ENCODE assay signal across 21 mouse cellular contexts in the genomic region with DNA sequence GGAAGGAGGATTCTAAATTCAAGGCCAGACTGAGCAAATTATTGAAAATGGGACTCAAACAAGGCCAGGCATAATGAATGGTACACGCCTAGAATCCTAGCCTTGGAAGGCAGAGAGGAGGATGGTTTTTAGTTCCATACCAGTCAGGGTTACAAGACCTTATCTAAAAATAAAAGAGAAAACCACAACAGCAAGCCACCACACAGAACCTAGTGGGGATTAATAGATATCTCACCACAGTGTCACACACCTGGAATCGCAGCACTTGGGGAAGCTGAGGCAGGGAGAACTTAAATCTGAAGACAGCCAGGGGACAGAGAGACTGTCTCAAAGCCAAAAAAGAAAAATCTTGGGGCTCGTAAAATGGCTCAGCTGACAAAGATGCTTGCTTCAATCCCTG. TPM values are rescaled to one million over a fixed set of nuclear protein-coding genes. Genes with fewer than 3 reads are reported as not detected.
DNase-seq lines count a peak whose midpoint lies in the region; ATAC-seq lines count a peak whose summit lies in the region.
"Had no signal": no experiment of that assay in that cellular context is flagged by ENCODE, and none has a peak within 500 bp of the region (broad histone marks: within the 10 kb centered on the region; RNA-seq: fewer than 3 reads in every experiment).

No protein-coding gene starts in this region.

- H3K4me2 ChIP-seq in forebrain, embryonic 13.5 days: 0 out of 2 replicates have a peak overlapping the region, but pooled peaks have one; percentile 78
- H3K4me2 ChIP-seq in forebrain, embryonic 12.5 days: no peak overlapping the region
- peak overlapping the region; percentile 88; the same call in 1 of the 2 replicates for H3K4me2 ChIP-seq in liver, embryonic 11.5 days
- H3K4me2 ChIP-seq in liver, embryonic 13.5 days: no peak overlapping the region; the same call in 1 of the 2 replicates

- H3K36me3 ChIP-seq in forebrain, embryonic 13.5 days (ENCODE audit: poor library complexity, severe bottlenecking): peaks cover 31% of the 10 kb centered on the region
- H3K36me3 ChIP-seq in forebrain, embryonic 12.5 days (replicated peaks): peaks cover 30% of the 10 kb centered on the region
- H3K36me3 ChIP-seq in liver, embryonic 11.5 days (ENCODE audit: control insufficient read depth, insufficient read depth, low read length): peaks cover 13% of the 10 kb centered on the region
- H3K36me3 ChIP-seq in liver, embryonic 13.5 days: peaks cover 23% of the 10 kb centered on the region

- ATAC-seq in forebrain, embryonic 13.5 days: no peak
- no peak for ATAC-seq in forebrain, embryonic 12.5 days (ENCODE audit: low FRiP score)
- no peak for ATAC-seq in liver, embryonic 11.5 days (replicated peaks; ENCODE audit: low FRiP score)
- no peak for ATAC-seq in liver, embryonic 13.5 days (ENCODE audit: low read depth)
- ATAC-seq: activated CD4-positive, CD25-positive, alpha-beta regulatory T cell, adult 4 months; intestine, postnatal 0 days; Patski had no signal

- H3K4me3 ChIP-seq in forebrain, embryonic 13.5 days: no peak overlapping the region
- no peak overlapping the region for H3K4me3 ChIP-seq in forebrain, embryonic 12.5 days (replicated peaks)
- H3K4me3 ChIP-seq in liver, embryonic 11.5 days (ENCODE audit: low read depth, low read length): no peak overlapping the region
- H3K4me3 ChIP-seq in liver, embryonic 13.5 days (replicated peaks): no peak overlapping the region

- H3K9ac ChIP-seq in forebrain, embryonic 13.5 days: 0 out of 2 replicates have a peak overlapping the region, but pooled peaks have one; percentile 19
- H3K9ac ChIP-seq in forebrain, embryonic 12.5 days: no peak overlapping the region
- no peak overlapping the region for H3K9ac ChIP-seq in liver, embryonic 11.5 days (ENCODE audit: low read depth, low read length)
- 0 out of 2 replicates have a peak overlapping the region, but pooled peaks have one; percentile 90 for H3K9ac ChIP-seq in liver, embryonic 13.5 days
- H3K9ac ChIP-seq: embryonic facial prominence, embryonic 15.5 days had no signal

- H3K27me3 ChIP-seq in forebrain, embryonic 13.5 days: no peaks in the 10 kb centered on the region
- H3K27me3 ChIP-seq in forebrain, embryonic 12.5 days: no peaks in the 10 kb centered on the region
- no peaks in the 10 kb centered on the region for H3K27me3 ChIP-seq in liver, embryonic 11.5 days (replicated peaks; ENCODE audit: control insufficient read depth, insufficient read depth, low read length)
- H3K27me3 ChIP-seq in liver, embryonic 13.5 days: no peaks in the 10 kb centered on the region
- H3K27me3 ChIP-seq: embryonic facial prominence, embryonic 15.5 days; Patski had no signal

- no peak for DNase-seq in liver, embryonic 11.5 days (ENCODE audit: low spot score)
- DNase-seq in liver (no peak), 416B (ENCODE audit: low read depth) (peak; percentile 33)
- no peak for DNase-seq in liver, embryonic 13.5 days
- DNase-seq in right cerebral cortex, adult 18-20 months: no peak
- DNase-seq in adrenal gland, adult 2 months: no peak
- DNase-seq: adrenal gland, postnatal 36 days; cerebellum, adult 8-10 months; heart, postnatal 14 days; lung, postnatal 14 days; thymus, adult 18-20 months had no signal

- no peaks in the 10 kb centered on the region for H3K9me3 ChIP-seq in forebrain, embryonic 13.5 days (replicated peaks)
- H3K9me3 ChIP-seq in forebrain, embryonic 12.5 days: no peaks in the 10 kb centered on the region
- H3K9me3 ChIP-seq in liver, embryonic 11.5 days (ENCODE audit: control insufficient read depth, low read length): no peaks in the 10 kb centered on the region
- no peaks in the 10 kb centered on the region for H3K9me3 ChIP-seq in liver, embryonic 13.5 days (replicated peaks)
- H3K9me3 ChIP-seq: embryonic facial prominence, embryonic 15.5 days; forebrain, embryonic 10.5 days; heart, embryonic 10.5 days had no signal

- H3K4me1 ChIP-seq in forebrain, embryonic 13.5 days: peaks cover 17% of the 10 kb centered on the region
- H3K4me1 ChIP-seq in forebrain, embryonic 12.5 days: peaks cover 15% of the 10 kb centered on the region
- peaks cover 10% of the 10 kb centered on the region for H3K4me1 ChIP-seq in liver, embryonic 11.5 days (replicated peaks; ENCODE audit: control insufficient read depth, insufficient read depth, low read length)
- H3K4me1 ChIP-seq in liver, embryonic 13.5 days (replicated peaks): peaks cover 38% of the 10 kb centered on the region

- WGBS in forebrain, embryonic 13.5 days: 89% methylated on average over 3 of the region's 3 CpGs
- 89% methylated on average over 3 of the region's 3 CpGs for WGBS in forebrain, embryonic 12.5 days
- 55% methylated on average over 3 of the region's 3 CpGs for WGBS in liver, embryonic 11.5 days
- 22% methylated on average over 3 of the region's 3 CpGs for WGBS in liver, embryonic 13.5 days (ENCODE audit: insufficient replicate concordance)

- H3K27ac ChIP-seq in forebrain, embryonic 13.5 days: no peak overlapping the region
- no peak overlapping the region for H3K27ac ChIP-seq in forebrain, embryonic 12.5 days
- no peak overlapping the region for H3K27ac ChIP-seq in liver, embryonic 11.5 days (ENCODE audit: low read depth, low read length)
- H3K27ac ChIP-seq in liver, embryonic 13.5 days: 0 out of 2 replicates have a peak overlapping the region, but pooled peaks have one; percentile 3
- H3K27ac ChIP-seq: embryonic facial prominence, embryonic 15.5 days; forebrain, embryonic 10.5 days; kidney, postnatal 0 days; layer of hippocampus, adult 2 months had no signal

RNA-seq across cellular contexts. Expression of a gene that starts 1.6 kb away (rescaled TPM):
- polyA plus RNA-seq in forebrain, embryonic 13.5 days (2015; fragmentation: Nextera tagmentation; extraction: Ambion mirVana): 80.2 and 81.1 TPM in 2 replicates
- polyA plus RNA-seq in forebrain, embryonic 12.5 days (2016; fragmentation: Nextera tagmentation; extraction: Ambion mirVana): 67.3 and 68.6 TPM in 2 replicates
- 65.1 and 66.8 TPM in 2 replicates for polyA plus RNA-seq in liver, embryonic 11.5 days (2014; fragmentation: Nextera tagmentation; extraction: Ambion mirVana)
- polyA plus RNA-seq in liver, embryonic 13.5 days (2015; fragmentation: Nextera tagmentation; extraction: Ambion mirVana): 39.8 and 39.9 TPM in 2 replicates
- total RNA-seq in adrenal gland, adult 2 months (2021): 10 to 100 TPM; 32.3 to 37.0 TPM
- polyA plus RNA-seq in adrenal gland, adult 2 months (2012; rRNA removed): 21.9 and 28.9 TPM in 2 replicates

RNA-seq across cellular contexts. Expression of a gene that starts 18.3 kb away (rescaled TPM):
- 4.1 and 4.8 TPM in 2 replicates for polyA plus RNA-seq in forebrain, embryonic 13.5 days (2015; fragmentation: Nextera tagmentation; extraction: Ambion mirVana)
- polyA plus RNA-seq in forebrain, embryonic 12.5 days (2016; fragmentation: Nextera tagmentation; extraction: Ambion mirVana): 9.2 and 10.7 TPM in 2 replicates
- 27.2 and 27.8 TPM in 2 replicates for polyA plus RNA-seq in liver, embryonic 11.5 days (2014; fragmentation: Nextera tagmentation; extraction: Ambion mirVana)
- 8.2 and 8.6 TPM in 2 replicates for polyA plus RNA-seq in liver, embryonic 13.5 days (2015; fragmentation: Nextera tagmentation; extraction: Ambion mirVana)
- 1 to 10 TPM; 1.4 to 1.9 TPM for total RNA-seq in adrenal gland, adult 2 months (2021)
- 1.2 and 1.7 TPM in 2 replicates for polyA plus RNA-seq in adrenal gland, adult 2 months (2012; rRNA removed)

Comparison
In these comparisons a context has a peak if more than half of its experiments do, and no peak if none do; other contexts are left out.
1. H3K4me2 ChIP-seq: peak in forebrain, embryonic 13.5 days (single experiment) and liver, embryonic 11.5 days (single experiment); none in forebrain, embryonic 12.5 days (single experiment) and liver, embryonic 13.5 days (single experiment).
2. H3K9ac ChIP-seq: peak in forebrain, embryonic 13.5 days (single experiment) and liver, embryonic 13.5 days (single experiment); none in forebrain, embryonic 12.5 days (single experiment) and liver, embryonic 11.5 days (single experiment).